Mouse (Mus musculus): ENCODE data around the gene Krtap10-4.
"Not testable (repeated sequence)": the region's sequence is repeated elsewhere in the genome, so short reads cannot be mapped to it uniquely, and the experiment has no call there.

Krtap10-4 gene

DNA sequence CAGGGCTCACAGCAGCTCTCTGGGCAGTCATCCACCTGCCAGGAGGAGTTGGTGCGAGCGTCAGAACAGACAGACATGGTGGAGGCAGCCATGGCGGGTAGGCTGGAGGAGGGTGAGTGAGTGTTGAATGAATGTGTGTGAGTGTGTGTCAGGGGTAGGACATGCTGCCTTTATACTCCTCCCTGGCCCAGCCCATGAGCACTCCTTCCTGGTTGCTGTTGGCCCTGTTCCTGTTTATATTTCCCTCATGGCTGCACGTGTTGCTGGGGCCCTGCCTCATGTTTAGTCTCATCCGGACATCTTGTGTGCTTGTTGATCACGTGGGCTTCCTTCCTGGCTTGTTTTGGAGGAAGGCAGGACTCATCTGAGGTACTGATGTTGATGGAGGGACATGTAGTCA is at the start of gene Krtap10-4:
TSS of gene Krtap10-4 (minus strand) at position 145 of the 400 bp plus-strand sequence.
- DNase-seq (ENCODE audit: low read depth, low spot score), result no peak

DNA sequence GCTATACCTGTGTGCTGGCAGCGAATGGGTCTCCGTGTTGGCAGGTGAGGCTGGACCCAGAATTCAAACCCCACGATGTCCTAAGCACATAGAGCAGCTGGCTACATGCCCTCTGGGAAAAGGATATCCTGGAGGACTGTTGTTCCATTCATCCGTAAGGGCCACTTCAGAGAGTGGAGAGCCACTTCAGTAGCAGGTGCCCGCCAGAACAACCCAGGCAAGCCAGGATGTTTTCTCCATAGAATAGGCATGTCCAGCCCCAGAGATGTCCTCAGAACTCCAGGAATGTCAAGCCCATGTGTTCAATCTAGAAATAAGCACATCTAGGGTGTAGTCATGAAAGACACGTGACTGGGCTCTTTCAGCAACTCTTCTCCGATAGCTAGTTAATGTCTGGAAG is 42.8 kb upstream of the Krtap10-4 start:
- DNase-seq (ENCODE audit: low read depth, low spot score), result no peak

DNA sequence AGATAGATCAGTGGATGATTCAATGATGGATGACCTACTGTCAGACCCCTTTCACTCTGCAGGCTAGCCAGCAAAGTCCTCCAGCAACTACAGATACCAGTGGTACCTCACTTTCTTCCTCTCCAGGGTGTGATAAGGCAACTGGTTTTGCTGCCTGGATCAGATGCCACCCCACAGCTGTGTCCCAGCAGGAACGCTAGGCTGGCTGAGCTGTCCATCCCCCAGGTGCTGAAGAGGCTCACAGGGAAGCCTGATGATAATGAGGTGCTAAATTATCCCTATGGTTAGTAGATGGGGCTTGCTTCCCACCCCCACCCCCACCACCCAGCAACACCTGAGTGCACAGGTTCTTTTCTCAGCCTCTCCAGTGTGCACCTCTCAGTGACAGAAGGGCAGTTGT is 40.7 kb upstream of the Krtap10-4 start:
- no peak for DNase-seq (ENCODE audit: low read depth, low spot score)

DNA sequence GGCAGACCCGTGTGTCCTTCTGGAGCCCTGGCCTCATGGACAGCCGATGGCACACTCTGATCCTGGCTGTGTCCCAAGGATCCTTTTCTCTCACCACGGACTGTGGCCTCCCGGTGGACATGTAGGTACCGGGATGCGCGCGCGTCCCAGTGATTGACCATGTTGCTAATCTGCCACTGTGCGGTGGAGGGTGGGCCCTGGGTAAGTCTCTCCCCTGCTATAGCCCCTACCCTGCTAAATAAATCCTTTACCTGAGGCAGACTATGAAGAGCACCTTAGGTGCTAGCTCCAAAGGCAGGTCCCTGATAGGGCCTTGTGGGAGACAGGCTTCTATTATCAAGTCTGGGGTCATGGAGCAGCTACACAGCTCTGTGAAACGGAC is 37.9 kb upstream of the Krtap10-4 start:
- DNase-seq (ENCODE audit: low read depth, low spot score), result no peak

DNA sequence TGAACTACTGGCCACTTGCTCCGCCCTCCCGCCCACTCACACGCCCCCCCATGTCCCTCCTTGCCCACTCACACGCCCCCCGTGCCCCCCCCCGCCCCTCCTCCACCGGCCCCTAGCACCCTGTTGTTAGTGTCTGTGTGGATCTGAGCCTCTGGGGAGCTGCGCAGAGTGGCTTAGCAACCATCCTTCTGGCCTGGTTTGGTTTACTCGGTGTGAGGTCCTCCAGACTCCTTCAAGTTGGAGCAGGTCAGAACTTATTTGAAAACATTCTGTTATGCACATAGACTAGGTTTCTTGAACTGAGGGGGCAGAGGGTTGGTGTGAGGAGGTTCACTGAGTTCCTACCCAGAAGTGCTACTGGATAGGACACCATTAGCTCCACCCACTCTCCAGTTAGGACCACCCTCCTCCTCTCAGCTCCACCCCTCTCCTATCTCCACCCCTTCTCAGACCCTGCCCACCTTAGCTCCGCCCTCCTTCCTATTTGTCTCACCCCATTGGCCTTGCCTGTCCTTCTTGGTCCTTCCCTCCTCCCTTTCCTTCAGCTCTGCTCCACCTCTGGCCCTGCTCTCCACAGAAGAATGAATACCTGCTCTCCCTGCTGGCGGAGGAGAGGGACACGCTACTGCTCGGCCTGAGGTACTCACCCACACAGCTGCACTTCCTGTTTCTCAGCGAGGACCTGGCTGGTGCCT is 37.3 kb upstream of the Krtap10-4 start:
- no peak for DNase-seq (ENCODE audit: low read depth, low spot score)

DNA sequence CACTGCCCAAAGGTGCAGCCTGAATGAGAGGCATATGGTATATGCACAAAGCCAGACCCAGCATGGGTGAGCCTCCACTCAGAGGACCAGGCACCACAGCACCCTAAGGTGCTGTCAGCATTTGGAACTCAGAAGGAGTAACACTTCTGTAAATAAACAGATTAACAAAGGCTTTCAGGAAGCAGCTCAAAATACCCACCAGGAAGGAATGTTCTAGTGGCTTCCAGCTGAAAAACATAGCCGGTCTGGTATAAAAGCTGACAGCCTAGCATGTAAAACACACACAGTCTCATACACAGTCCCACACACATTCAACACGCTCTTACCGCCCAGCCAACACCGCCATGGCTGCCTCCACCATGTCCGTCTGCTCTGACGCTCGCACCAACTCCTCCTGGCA is 34.8 kb upstream of the Krtap10-4 start, which contains the start of gene Gm3285:
TSS of gene Gm3285 (plus strand) at position 301 of the 400 bp plus-strand sequence.
- DNase-seq (ENCODE audit: low read depth, low spot score), result no peak

DNA sequence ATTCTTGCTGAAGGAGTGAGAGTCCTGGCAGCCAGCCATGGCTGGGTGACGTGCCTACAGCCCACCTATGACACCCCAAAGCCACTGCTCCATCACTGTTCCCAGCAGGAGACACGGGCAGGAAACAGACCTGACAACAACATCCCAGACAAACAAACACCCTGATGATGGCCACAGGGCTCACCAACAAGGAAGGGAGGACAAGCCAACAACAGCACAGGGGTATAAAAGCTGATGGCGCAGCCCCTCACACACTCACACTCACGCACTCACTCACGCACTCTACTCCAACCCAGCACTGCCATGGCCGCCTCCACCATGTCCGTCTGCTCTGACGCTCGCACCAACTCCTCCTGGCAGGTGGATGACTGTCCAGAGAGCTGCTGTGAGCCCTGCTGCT is 25.7 kb upstream of the Krtap10-4 start, which contains the start of gene Gm10318:
TSS of gene Gm10318 (plus strand) at position 301 of the 400 bp plus-strand sequence.
- DNase-seq (ENCODE audit: low read depth, low spot score), result no peak

DNA sequence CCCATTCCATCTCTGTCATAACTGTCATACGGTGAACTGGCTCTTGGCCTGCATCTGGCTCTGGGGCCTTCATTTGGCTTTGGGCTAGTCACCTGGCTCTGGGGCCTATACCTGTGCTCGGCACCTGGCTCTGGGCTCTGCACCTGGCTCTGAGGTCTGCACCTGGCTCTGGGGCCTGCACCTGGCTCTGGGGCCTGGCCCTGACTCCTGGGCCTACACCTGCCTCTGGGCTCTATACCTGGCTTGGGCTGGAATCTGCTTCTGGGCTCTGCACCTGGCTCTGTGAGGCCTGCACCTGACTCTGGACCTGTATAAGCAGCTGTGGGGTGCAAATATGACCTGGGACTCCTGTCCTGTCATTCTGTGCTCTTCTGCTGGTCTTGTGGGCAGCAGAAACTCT is 20.6 kb upstream of the Krtap10-4 start:
- DNase-seq (ENCODE audit: low read depth, low spot score), result no peak

DNA sequence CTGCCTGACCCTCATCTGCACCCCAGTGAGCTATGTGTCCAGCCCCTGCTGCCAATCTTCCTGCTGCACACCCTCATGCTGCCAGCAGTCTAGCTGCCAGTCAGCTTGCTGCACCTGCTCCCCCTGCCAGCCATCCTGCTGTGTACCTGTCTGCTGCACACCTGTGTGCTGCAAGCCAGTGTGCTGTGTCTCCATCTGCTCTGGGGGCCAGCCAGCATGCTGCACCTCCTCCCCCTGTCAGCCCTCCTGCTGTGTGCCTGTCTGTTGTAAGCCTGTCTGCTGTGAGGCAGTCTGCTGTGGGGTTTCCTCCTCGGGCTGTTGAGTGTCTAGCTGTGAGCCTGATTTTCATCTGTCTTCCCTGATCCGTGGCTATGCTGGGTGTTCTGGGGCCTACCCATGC is 20.1 kb upstream of the Krtap10-4 start:
- DNase-seq (ENCODE audit: low read depth, low spot score), result no peak

DNA sequence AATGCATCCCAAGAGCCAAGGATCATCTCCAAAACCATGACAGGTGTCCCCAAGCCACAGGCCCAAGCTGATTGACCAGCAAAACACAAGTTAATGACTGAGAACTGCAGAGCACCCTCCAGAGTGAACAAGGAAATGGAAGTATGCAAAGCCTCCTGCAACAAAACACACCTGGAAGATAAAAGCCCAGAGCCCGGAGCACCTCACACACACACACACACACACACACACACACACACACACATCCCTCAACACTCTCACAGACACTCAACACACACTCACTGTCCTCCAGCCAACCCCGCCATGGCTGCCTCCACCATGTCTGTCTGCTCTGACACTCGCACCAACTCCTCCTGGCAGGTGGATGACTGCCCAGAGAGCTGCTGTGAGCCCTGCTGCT is 19.6 kb upstream of the Krtap10-4 start, which contains the start of gene Gm36176:
TSS of gene Gm36176 (plus strand) at position 301 of the 400 bp plus-strand sequence.
- DNase-seq (ENCODE audit: low read depth, low spot score), result no peak

DNA sequence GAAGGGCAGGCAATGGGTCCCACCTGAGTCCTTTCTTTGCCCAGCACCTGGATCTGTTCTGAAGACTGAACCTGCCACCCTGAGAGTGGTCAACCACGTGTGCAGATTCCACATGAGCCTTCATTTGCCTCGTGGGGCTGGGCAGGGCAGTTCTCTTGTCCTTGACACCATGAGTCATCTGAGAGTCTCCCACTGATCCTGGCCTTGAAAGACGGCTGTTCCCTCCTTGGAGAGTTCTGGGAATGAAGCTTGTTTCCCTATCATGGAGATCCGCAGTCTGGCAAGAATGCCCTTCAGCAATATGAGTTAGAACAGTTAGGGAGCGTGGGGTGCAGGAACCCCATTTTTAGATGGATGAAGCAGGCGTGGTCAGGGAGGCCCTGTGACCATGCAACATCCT is 12.1 kb upstream of the Krtap10-4 start:
- DNase-seq (ENCODE audit: low read depth, low spot score), result no peak

DNA sequence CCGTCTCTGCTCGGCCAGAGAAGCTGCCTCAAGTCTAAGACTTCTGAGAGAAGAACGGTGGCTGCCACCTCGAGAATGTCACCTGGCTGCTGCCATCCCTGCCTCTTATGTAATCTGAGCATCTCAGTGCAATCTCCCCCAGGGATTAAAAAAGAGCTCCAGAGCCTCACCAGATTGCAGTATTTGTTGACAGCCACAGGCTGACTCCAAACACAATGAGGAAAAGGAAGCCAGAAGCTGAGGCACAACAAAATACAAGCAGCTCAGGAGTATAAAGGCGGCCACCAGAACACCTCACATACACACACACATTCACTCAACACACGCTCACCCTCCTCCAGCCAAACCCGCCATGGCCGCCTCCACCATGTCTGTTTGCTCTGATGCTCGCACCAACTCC is 8.8 kb upstream of the Krtap10-4 start, which contains the start of gene Krtap10-10:
TSS of gene Krtap10-10 (plus strand) at position 301 of the 400 bp plus-strand sequence.
- DNase-seq (ENCODE audit: low read depth, low spot score), result peak; percentile 9

DNA sequence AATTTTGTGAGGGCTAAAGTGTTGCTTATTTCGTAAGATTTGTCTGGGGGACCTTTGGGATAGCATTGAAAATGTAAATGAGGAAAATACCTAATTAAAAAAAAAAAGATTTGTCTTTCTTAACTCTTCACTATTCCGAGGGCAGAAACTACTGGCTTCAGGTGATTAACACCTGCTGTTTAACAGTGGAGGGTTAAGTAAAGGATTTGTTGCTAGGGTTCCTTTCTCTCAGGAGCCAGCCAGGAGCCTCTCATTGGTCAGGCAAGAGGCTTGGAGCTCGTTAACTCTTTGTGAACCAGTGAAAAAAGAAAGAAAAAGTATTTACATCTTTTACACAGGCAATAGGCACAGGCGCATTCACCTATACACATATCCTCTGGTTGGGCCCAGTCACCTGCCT is 7.7 kb downstream of the Krtap10-4 start:
- no peak for DNase-seq (ENCODE audit: low read depth, low spot score)

DNA sequence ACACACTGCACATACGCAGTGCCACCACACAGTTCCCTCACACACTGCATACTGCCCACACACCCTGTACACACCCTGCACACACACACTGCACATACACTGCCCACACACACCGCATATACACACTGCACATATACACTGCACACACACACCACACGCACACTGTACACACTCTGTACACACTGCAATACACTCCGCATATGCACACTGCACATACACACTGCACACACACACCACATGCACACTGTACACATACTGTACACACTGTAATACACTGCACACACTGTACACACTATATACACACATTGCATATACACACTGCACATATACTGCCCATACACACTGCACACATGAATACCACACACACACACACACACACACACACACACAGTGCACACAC is 8.4 kb downstream of the Krtap10-4 start:
- DNase-seq (ENCODE audit: low read depth, low spot score), result no peak

DNA sequence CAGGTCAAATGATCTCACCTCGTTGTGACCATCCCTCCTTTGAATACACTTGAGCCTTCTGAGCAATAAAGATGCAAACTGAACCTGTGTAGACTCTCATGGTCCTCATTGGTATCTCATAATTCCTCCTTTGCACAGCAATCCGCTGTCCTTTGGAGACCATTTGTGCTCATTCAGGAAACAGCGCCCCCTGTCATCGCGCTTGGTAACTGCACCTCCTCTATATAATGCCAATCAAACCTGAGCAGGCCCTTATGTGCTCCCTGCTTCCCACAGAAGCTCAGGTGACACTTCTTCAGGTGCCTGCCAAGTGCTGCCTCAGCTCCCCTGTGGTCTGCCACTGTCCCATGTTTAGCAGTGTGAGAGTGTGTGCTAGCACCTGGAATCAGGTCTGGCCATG is 11.4 kb downstream of the Krtap10-4 start:
- DNase-seq (ENCODE audit: low read depth, low spot score), result no peak

DNA sequence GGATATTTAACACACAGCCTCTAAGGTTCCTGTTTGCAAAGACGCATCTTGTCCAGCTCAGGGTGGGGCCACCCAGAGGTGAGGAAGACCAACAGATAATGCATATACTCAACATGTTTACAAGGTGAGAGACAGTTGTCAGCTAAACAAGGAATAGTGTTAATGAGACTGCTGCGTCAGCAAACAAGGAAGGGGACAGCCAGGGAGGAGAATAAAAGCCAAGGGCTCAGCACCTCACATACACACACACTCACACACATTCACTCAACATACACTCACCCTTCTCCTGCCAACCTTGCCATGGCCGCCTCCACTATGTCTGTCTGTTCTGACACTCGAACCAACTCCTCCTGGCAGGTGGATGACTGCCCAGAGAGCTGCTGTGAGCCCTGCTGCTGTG is 12.5 kb downstream of the Krtap10-4 start, which contains the start of gene Gm2696:
TSS of gene Gm2696 (plus strand) at position 301 of the 400 bp plus-strand sequence.
- no peak for DNase-seq (ENCODE audit: low read depth, low spot score)

DNA sequence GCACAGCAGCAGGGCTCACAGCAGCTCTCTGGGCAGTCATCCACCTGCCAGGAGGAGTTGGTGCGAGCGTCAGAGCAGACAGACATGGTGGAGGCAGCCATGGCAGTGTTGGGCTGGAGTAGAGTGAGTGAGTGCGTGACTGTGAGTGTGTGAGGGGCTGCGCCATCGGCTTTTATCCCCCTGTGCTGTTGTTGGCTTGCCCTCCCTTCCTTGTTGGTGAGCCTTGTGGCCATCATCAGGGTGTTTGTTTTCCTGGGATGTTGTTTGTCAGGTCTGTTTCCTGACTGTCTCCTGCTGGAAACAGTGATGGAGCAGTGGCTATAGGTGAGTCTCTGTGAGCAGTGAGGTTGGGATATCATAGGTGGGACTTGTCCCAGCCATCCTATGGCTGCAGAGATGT is 15.2 kb downstream of the Krtap10-4 start, which contains the start of gene Gm9507:
TSS of gene Gm9507 (minus strand) at position 101 of the 400 bp plus-strand sequence.
- no peak for DNase-seq (ENCODE audit: low read depth, low spot score)

DNA sequence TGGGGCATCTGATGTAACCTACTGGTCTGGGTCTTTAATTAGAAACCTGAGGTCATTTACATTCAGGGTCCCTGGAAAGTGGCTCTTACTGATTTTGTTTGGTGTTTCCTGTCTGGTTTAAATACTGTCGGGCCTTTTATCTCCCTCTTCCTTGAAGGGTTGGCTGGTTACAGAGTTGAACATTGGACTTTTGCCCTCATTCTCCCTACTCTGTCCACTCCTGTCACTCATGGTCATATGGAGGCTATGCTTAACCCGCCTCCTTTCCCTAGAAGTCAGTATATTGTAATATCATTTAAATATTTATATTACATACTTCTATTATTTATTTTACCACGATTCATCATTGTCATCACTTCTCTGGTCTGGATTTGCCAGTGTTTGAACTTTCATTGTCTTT is 22.8 kb downstream of the Krtap10-4 start:
- no peak for DNase-seq (ENCODE audit: low read depth, low spot score)

DNA sequence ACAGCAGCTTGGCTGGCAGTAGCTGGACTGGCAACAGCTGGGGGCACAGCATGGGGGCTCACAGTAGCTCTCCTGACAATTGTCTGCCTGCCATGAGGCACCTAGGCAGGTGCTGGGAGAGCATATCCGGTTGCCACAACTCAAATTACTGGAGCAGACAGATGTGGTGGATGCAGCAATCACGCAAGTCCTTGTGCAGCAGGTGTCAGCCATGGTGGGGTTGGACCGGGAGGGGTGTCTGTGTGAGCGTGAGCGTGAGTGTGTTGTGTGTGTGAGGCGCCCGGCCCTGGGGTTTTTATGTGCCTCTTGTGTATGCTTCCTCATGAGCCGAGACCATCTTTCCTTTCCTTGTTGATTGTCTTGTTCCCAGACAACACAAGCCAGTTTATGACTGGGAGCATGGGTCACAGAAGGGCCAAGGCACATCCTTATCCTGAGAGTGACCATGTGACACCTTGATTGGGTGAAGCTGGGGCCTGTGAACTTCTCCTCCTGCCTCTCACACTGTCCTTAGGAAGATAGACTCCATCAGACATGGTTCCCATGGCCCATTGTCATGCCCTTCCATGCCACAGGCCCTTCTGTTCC is 27.9 kb downstream of the Krtap10-4 start, which contains the start of gene Gm19668:
TSS of gene Gm19668 (minus strand) at position 213 of the 588 bp plus-strand sequence.
- DNase-seq (ENCODE audit: low read depth, low spot score), result no peak

DNA sequence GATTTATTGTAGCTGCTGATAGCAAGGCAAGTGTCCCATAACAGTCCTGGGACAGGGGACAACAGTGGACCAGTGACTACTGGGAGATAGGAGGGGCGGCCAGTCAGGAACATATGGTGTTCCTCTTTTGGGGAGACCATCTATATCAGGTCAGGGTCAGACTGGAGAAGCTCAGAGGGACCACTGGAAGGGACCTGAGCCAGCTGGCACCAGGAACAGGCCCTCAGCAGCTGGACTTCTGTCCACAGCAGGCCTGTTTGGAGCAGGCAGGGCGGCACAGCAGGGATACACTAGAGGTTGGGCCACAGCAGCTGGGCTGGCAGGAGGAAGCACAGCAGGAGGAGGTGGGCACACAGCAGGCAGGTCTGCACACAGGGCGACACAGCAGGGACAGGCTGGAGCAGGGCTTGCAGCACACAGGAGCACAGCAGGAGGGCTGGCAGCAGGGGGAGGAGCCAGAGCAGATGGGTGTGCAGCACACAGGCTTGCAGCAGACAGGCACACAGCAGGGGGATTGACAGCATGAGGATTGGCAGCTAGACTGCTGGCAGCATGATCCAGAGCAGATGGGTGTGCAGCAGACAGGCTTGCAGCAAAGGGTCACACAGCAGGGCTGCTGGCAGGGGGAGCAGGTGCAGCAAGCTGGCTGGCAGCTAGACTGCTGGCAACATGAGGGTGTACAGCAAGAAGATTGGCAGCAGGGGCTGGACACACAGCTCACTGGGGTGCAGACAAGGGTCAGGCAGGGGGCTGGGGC is 28.6 kb downstream of the Krtap10-4 start:
- not testable (repeated sequence) for DNase-seq (ENCODE audit: low read depth, low spot score)

DNA sequence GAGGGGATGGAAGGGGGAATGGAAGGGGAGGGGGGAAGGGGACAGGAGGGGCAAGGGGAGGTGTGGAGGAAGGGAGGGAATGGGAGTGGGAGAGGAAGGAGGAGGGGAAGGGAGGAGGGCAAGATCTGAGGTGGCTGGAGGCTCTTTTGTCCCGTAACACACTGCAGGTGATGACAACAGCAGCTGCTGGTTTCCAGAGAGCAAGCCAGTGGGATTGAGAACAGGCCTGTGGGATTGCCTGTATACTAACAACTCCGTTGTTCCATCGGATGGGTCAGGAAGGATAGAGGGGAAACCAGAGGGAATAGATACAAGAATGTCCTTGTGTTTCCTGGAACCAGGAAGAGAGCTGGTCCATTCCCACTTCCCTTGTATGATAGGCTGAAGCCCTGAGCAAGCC is 29.2 kb downstream of the Krtap10-4 start:
- DNase-seq (ENCODE audit: low read depth, low spot score), result no peak

DNA sequence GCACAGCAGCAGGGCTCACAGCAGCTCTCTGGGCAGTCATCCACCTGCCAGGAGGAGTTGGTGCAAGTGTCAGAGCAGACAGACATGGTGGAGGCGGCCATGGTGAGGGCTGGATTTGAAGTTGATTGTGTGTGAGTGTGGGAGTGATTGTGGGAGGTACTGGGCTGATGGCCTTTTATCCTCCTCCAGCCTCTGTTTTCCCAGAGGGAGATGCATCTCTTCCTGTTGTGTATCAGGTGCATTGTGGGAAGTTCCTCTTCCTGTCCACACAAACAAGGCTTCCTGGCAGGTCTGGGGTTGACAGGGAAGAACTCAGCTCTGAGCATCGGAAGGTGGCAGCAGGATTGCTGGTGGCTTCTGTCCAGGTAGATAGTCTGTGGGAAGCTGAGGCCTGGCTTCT is 31.9 kb downstream of the Krtap10-4 start, which contains the start of gene Gm9639:
TSS of gene Gm9639 (minus strand) at position 101 of the 400 bp plus-strand sequence.
- DNase-seq (ENCODE audit: low read depth, low spot score), result no peak
